Mouse (Mus musculus) liver, postnatal 0 days (tissue): ENCODE results near the gene Dnttip1. TPM values are rescaled to one million over a fixed set of nuclear protein-coding genes. Genes with fewer than 3 reads are reported as not detected.

Source experiments
- ATAC-seq: fragments of 200-750 bp; cut with Nextera tagmentation; 2 replicates; pipeline ENCODE4 v1.8.0; 2017; ENCODE audit warnings: mild to moderate bottlenecking, moderate library complexity
- DNase-seq: peaks from one replicate; pipeline ENCODE4 v3.0.0-alpha.2; 2016
- H3K27ac ChIP-seq: fragments of 300-500 bp; sonication (generic); 2 replicates; pipeline ENCODE4 v1.5.1; 2014; ENCODE audit warnings: antibody characterized with exemption, moderate library complexity, mild to moderate bottlenecking, low read depth
- H3K27me3 ChIP-seq: fragments of 300-500 bp; sonication (generic); 2 replicates; pipeline ENCODE4 v1.6.1; 2014; ENCODE audit warnings: low read length, control low read depth, mixed read lengths; ENCODE audit not compliant: insufficient read depth
- H3K36me3 ChIP-seq: fragments of 300-500 bp; sonication (generic); replicated peaks from 2 replicates; pipeline ENCODE4 v1.6.1; 2014; ENCODE audit warnings: mild to moderate bottlenecking, control low read depth, low read length, moderate library complexity, mixed read lengths; ENCODE audit not compliant: insufficient read depth
- H3K4me1 ChIP-seq: fragments of 300-500 bp; sonication (generic); 2 replicates; pipeline ENCODE4 v1.6.1; 2014; ENCODE audit warnings: antibody characterized with exemption, mild to moderate bottlenecking, control low read depth; ENCODE audit not compliant: insufficient read depth
- H3K4me2 ChIP-seq: fragments of 300-500 bp; sonication (generic); 2 replicates; pipeline ENCODE4 v1.6.1; 2014; ENCODE audit warnings: low read depth, mild to moderate bottlenecking, low read length, moderate library complexity, mixed read lengths
- H3K4me3 ChIP-seq: fragments of 300-500 bp; sonication (generic); 2 replicates; pipeline ENCODE4 v1.5.1; 2014; ENCODE audit warnings: low read depth, low read length
- H3K9ac ChIP-seq: fragments of 300-500 bp; sonication (generic); replicated peaks from 2 replicates; pipeline ENCODE4 v1.6.1; 2014; ENCODE audit warnings: mild to moderate bottlenecking, moderate library complexity
- H3K9me3 ChIP-seq: fragments of 300-500 bp; sonication (generic); 2 replicates; pipeline ENCODE4 v1.6.1; 2016; ENCODE audit warnings: mild to moderate bottlenecking, control low read depth, low read length, mixed read lengths
- CTCF ChIP-seq: sonication (generic); IDR thresholded peaks from 2 replicates; pipeline ENCODE4 v1.5.1; 2016; ENCODE audit warnings: antibody characterized with exemption, low read depth
- EP300 ChIP-seq: IDR thresholded peaks from 2 replicates; pipeline ENCODE4 v1.6.1; 2016; ENCODE audit warnings: antibody characterized with exemption, low read depth, mild to moderate bottlenecking
- WGBS: fragments of 180-500 bp; shearing (Covaris S2); extraction: QIAGEN DNeasy Blood & Tissue Kit; methylation state at CpG from one replicate; pipeline ENCODE4 v1.1.7; 2014; ENCODE audit not compliant: insufficient replicate concordance; 5-methylcytosine and 5-hydroxymethylcytosine counted together
- polyA plus RNA-seq: library from polyadenylated mRNA; unstranded; fragments of >200 nt; fragmentation: Nextera tagmentation; extraction: Ambion mirVana; gene quantifications from 2 replicates; pipeline ENCODE4 v1.2.1, GENCODE M21; 2015

The Dnttip1 gene
- polyA plus RNA-seq, 1 experiment from 2014 or later, result 33.7 TPM

DNA sequence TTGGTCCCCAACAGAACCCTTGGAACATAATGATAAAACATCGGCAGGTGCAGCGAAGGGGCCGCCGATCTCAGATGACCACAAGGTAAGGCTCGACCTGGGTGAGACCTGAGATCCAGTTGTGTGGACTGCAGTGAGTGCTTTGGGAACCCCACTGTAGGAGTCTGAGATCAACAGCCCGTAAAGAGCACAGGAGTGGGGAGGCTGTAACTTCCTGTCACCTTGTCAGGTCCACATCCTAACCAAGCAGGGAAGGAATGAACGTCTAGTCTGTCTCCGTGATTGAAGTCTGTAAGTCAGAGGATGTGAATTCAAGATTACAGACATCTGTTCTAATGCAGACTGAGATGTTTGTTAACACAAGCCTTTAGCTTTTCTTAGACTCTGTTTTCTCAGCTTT is 910 bp downstream of the Dnttip1 start:
- Histone ChIP-seq H3K27me3 (no peaks in the 10 kb centered on the region), H3K4me3 (peak overlapping the region; percentile 73), H3K9me3 (no peaks in the 10 kb centered on the region), H3K4me1 (peaks cover 24% of the 10 kb centered on the region), H3K4me2 (peak overlapping the region; percentile 89), H3K27ac (peak overlapping the region; percentile 72), H3K36me3 (peaks cover 42% of the 10 kb centered on the region), H3K9ac (peak overlapping the region; percentile 91)
- no peak for DNase-seq
- TF ChIP-seq EP300 (no peak), CTCF (no peak)
- ATAC-seq, result no peak
- 32% methylated on average over 8 of the region's 8 CpGs for WGBS

- Histone ChIP-seq H3K4me2 (peak overlapping the region; percentile 89; the same call in 1 of the 2 replicates), H3K9me3 (no peaks in the 10 kb centered on the region), H3K27me3 (no peaks in the 10 kb centered on the region), H3K9ac (peak overlapping the region; percentile 91; the same call in 1 of the 2 replicates), H3K4me1 (peaks cover 23% of the 10 kb centered on the region), H3K4me3 (no peak overlapping the region), H3K27ac (no peak overlapping the region), H3K36me3 (peaks cover 57% of the 10 kb centered on the region)
- peak; percentile 77; the same call in 1 of the 2 replicates for TF ChIP-seq EP300
- no peak for TF ChIP-seq CTCF
- 72% methylated on average over 4 of the region's 4 CpGs for WGBS
- DNase-seq (no peak), ATAC-seq (peak; percentile 45)
These were observed 2.4 kb downstream of the Dnttip1 start for GRCm38 (mm10) chr2:164748191-164748590.

DNA sequence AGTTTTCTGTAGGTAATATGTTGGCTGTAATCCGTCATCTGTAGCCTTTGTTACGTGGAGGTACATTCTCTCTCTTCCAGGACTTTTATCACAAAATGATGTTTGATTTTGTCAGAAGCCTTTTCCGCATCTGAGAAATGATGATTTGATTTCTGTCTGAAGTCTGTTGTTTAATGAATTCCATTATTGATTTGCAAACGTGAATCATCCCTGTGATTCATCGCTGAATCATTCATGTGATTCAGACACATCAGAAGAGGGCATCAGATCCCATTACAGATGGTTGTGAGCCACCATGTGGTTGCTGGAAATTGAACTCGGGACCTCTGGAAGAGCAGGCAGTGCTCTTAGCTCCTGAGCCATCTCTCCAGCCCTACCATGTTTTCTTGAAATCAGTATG is 3.2 kb downstream of the Dnttip1 start:
- Histone ChIP-seq H3K27me3 (no peaks in the 10 kb centered on the region), H3K9ac (0 out of 2 replicates have a peak overlapping the region, but pooled peaks have one; percentile 91), H3K4me1 (peaks cover 16% of the 10 kb centered on the region), H3K4me2 (0 out of 2 replicates have a peak overlapping the region, but pooled peaks have one; percentile 89), H3K9me3 (no peaks in the 10 kb centered on the region), H3K4me3 (no peak overlapping the region), H3K36me3 (peaks cover 63% of the 10 kb centered on the region), H3K27ac (no peak overlapping the region)
- ATAC-seq, result no peak
- WGBS, result 89% methylated on average over 6 of the region's 6 CpGs
- DNase-seq, result no peak
- TF ChIP-seq CTCF (no peak), EP300 (no peak)

DNA sequence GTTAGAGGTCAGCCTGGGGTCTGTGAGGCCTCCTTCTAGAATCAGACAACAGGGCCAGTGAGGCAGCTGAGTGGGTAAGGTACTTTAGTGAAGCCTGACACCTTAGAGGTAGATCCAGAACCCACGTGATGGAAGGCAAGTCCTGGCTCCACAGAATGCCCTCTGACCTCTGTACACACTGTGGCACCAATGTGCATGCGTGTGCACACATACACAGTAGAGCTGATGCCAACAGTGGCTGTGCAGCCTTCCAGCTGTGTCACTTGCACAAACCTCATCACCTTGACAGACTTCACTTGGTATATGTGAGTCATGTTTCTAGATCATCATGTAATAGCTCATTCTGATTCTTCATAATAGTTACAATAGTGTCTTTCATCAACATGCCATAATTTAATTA is 6.7 kb downstream of the Dnttip1 start:
- peaks cover 96% of the 10 kb centered on the region for H3K36me3 ChIP-seq
- WGBS, result 80% methylated on average over 2 of the region's 2 CpGs
- H3K27ac ChIP-seq, result peak overlapping the region; percentile 48; the same call in 1 of the 2 replicates
- no peak overlapping the region for H3K4me2 ChIP-seq
- ATAC-seq, result peak; percentile 59
- peaks cover 6% of the 10 kb centered on the region; the same call in 1 of the 2 replicates for H3K4me1 ChIP-seq
- no peaks in the 10 kb centered on the region for H3K9me3 ChIP-seq
- H3K9ac ChIP-seq, result no peak overlapping the region
- no peak overlapping the region for H3K4me3 ChIP-seq
- no peak for DNase-seq
- TF ChIP-seq CTCF (no peak), EP300 (no peak)
- H3K27me3 ChIP-seq, result no peaks in the 10 kb centered on the region

DNA sequence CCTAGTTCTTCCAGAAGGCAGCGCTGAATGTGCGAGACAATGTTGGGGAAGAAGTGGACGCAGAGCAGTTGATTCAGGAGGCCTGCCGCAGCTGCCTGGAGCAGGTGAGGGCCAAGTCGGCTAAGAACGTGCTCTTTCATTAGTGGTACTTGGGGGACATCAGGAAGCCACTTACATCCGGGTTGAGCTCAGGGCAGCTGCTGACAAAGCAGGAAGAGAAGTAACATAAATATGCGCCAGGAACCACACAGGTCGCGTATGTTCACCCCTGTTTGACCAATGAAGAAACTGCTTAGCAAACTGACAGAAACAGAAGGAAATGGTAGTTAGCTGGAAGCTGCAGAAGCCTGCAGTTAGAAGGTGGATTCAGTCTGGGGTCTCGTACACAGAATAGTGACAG is 8.3 kb downstream of the Dnttip1 start:
- Histone ChIP-seq H3K27ac (peak overlapping the region; percentile 39; the same call in 1 of the 2 replicates), H3K4me3 (no peak overlapping the region), H3K4me2 (no peak overlapping the region), H3K4me1 (peaks cover 7% of the 10 kb centered on the region), H3K9me3 (no peaks in the 10 kb centered on the region), H3K36me3 (peaks cover 95% of the 10 kb centered on the region), H3K27me3 (no peaks in the 10 kb centered on the region), H3K9ac (no peak overlapping the region)
- ATAC-seq (no peak), DNase-seq (no peak)
- 53% methylated on average over 11 of the region's 11 CpGs for WGBS
- TF ChIP-seq CTCF (no peak), EP300 (0 out of 2 replicates have a peak, but pooled peaks have one; percentile 10)

DNA sequence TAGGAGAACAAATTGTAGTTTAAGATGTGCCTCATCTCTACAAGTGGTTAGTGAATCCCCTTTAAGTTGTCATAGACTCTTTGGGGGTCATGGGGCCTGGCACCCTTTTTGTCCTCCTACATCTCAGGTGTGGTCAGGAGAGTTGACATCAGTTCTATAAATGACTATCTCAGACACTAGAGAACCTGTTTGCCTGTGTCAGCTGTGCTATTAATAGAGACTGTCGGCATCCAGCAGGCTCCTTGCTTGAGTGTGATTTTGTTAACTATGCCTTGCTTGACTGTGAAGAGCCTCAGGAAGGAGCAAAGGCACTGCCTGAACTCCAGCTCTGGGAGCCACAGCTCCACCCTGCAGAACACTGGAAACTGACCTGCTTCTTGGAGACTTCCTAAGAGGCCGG is 9.0 kb downstream of the Dnttip1 start:
- TF ChIP-seq EP300 (no peak), CTCF (no peak)
- Histone ChIP-seq H3K27me3 (no peaks in the 10 kb centered on the region), H3K36me3 (peaks cover 93% of the 10 kb centered on the region), H3K27ac (peak overlapping the region; percentile 39; the same call in 1 of the 2 replicates), H3K4me2 (no peak overlapping the region), H3K4me3 (no peak overlapping the region), H3K4me1 (peaks cover 14% of the 10 kb centered on the region), H3K9ac (no peak overlapping the region), H3K9me3 (no peaks in the 10 kb centered on the region)
- ATAC-seq (no peak), DNase-seq (no peak)
- 78% methylated on average over 2 of the region's 2 CpGs for WGBS

- Histone ChIP-seq H3K36me3 (peaks cover 91% of the 10 kb centered on the region), H3K27me3 (no peaks in the 10 kb centered on the region), H3K4me3 (no peak overlapping the region), H3K4me1 (peaks cover 42% of the 10 kb centered on the region), H3K4me2 (no peak overlapping the region), H3K9ac (peak overlapping the region; percentile 46; the same call in 1 of the 2 replicates), H3K9me3 (no peaks in the 10 kb centered on the region), H3K27ac (peak overlapping the region; percentile 73)
- ATAC-seq (no peak), DNase-seq (no peak)
- WGBS, result 88% methylated on average over 8 of the region's 11 CpGs
- TF ChIP-seq EP300, result no peak
- TF ChIP-seq CTCF, result no peak
These were observed 12.1 kb downstream of the Dnttip1 start for GRCm38 (mm10) chr2:164757841-164758240.
